Mouse (Mus musculus) layer of hippocampus, adult 2 months (tissue): ENCODE results near the gene Armc3. TPM values are rescaled to one million over a fixed set of nuclear protein-coding genes. Genes with fewer than 3 reads are reported as not detected.
A peak's percentile ranks its signal among the peaks of the same experiment; 100 is the strongest.

Source experiments
- DNase-seq, 2 experiments: peaks; one replicate each; pipeline ENCODE4 v3.0.0; 2022; ENCODE audit warnings: low spot score in 2 of 2
- H3K27ac ChIP-seq: fragments of 200-600 bp; 2 replicates; pipeline ENCODE4 v1.8.1; 2022
- H3K4me3 ChIP-seq: fragments of 200-600 bp; 2 replicates; pipeline ENCODE4 v1.8.1; 2022; ENCODE audit warnings: mild to moderate bottlenecking
- CTCF ChIP-seq: fragments of 200-600 bp; conservative IDR thresholded peaks from 2 replicates; pipeline ENCODE4 v1.8.1; 2022; ENCODE audit warnings: antibody characterized with exemption, mild to moderate bottlenecking, moderate library complexity
- long read RNA-seq, 2 experiments: library from polyadenylated mRNA; stranded (forward); transcript quantifications; one replicate each; pipeline ENCODE4 v2.0.0; 2021; ENCODE audit warnings: borderline mapping rate in 2 of 2
- total RNA-seq, 2 experiments: library from RNA; stranded (reverse); gene quantifications; 2 replicates each; pipeline ENCODE4 v1.2.3; 2021

The Armc3 gene
- total RNA-seq = under 1 TPM; 0.72 to 0.81 TPM
- long read RNA-seq, experiment 1, partial matches to known transcripts = 0 of 2 reads
- long read RNA-seq, experiment 1, other reads (novel, unspliced or antisense) = 2 of 2 reads
- long read RNA-seq, experiment 2, partial matches to known transcripts = 0 of 7 reads
- long read RNA-seq, experiment 2, other reads (novel, unspliced or antisense) = 7 of 7 reads

DNA sequence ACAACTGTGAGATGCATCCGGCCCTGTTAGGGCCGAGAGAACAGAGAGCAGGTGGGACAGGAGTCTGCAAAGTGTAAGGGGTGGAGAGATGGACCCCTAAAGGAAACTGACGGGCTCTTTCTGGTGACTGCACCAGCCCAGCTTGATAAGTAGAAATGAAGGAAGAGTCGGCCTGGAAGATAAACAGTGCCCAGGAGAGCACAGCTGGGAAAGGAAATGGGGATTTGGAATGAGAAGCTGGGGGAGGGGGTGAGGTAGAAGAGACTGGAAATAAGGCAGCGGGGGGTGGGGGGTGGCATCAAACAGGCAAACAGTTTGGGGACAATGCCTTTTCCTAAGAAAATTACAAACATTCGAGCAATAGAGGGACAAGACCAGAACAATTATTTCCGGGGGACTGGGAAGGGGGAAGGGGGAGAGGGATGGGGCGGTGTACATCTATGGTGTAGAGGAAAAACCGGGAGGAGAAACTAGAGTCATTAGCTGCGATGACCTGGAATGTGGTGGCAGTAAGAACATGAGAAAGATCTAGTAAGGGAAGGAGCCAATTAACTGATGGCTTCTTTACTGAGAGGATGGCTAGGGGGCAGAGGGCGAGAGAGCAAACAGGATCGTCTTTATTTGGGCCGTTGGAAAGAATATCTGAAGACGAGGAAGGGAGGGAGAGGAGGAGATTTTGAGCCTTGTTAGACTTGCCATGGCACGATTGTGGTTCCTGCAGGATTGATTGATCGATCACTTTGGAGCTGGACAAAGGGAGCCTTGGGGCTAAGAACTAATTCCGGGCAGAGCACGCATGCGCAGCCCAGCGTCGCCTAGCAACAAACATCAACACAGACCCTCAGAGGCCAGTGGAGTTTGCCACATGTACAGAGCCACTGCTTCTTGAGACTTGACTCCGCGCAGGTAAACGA lies at the start of gene Armc3:
TSS of gene Armc3 (plus strand) at position 851 of the 914 bp plus-strand sequence.
- H3K4me3 ChIP-seq = peak within 1 kb of the TSS; percentile 61
- H3K27ac ChIP-seq = peak within 1 kb of the TSS; percentile 72
- peak; percentile 32 to 55 for DNase-seq
- no peak for TF ChIP-seq CTCF

DNA sequence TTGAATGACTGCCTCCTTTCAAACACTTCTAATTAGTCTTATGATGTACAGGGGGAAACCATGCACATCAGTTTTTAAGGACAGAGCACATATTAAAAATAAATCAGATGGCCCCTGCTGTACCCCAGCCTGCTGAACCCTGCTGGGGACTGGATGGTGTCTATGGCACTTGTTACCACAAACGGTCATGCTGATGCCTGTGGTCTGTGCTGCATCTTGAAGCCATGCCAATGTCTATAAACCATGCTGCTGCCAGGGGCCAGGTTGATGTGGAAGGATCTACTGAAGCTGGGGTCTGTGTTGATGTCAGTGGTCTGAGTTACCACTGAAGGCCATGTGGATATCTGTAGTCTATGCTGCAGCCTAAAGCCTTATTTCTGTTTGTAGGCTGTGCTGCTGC lies 46.4 kb upstream of the Armc3 start:
- no peak overlapping the region for H3K27ac ChIP-seq
- no peak for DNase-seq
- H3K4me3 ChIP-seq = no peak overlapping the region
- no peak for TF ChIP-seq CTCF

DNA sequence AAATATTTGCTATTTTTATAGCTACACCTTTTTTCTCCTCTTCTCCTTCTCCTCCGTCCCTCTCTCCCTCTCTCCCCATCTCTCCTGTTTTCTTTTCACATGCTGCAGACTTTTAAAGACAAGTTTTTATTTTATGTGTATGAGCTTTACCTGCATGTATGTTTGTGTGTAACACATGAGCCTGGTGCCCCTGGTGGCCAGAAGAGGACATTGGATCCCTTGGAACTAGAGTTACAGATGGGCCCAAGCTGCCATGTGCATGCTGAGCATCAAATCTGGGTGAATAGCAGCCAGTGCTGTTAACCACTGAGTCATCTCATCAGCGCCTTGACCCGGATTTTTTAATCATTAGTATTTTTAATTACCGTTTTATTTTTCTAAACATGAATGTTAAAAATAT lies 42.9 kb upstream of the Armc3 start:
- DNase-seq = no peak
- H3K27ac ChIP-seq = no peak overlapping the region
- no peak overlapping the region for H3K4me3 ChIP-seq
- TF ChIP-seq CTCF = peak; percentile 69

- no peak for TF ChIP-seq CTCF
- no peak for DNase-seq
- Histone ChIP-seq H3K4me3 (no peak overlapping the region), H3K27ac (no peak overlapping the region)
Measured at GRCm38 (mm10) chr2:19159539-19159938, 39.6 kb upstream of the Armc3 start.

DNA sequence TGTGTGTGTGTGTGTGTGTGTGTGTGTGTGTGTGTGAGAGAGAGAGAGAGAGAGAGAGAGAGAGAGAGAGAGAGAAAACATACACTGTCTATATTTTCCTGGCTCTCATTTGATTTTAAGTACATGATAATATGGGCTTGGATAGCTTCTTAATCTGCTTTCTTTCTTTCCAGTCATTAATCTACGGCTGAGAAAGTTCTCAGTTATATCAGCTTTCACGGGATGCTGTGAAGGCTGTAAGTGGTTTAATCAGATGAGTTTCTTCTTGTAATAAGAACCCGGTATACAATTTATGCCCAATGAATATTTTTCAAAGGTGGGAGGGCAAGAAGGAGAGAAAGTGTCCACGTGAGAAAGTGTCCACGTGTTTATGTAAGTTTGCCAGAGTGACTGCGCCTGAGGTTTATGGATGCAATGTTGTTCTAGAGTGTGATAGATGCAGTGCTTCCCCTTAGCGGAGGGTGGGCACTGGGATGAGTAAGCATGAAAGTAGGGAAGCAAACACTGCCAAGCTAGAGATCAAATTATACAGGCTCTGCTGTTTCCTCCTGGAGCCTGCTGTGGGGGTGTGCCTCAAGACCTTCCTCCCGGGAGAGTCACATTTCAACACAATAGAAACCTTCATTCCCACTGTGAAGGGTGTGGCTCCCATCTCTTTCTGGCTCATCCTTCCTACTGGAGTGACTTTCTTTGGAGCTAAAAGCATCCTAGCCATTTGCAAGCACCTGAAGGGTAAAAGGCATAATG lies 38.6 kb upstream of the Armc3 start:
- Histone ChIP-seq H3K27ac (no peak overlapping the region), H3K4me3 (no peak overlapping the region)
- no peak for DNase-seq
- TF ChIP-seq CTCF = no peak

- H3K4me3 ChIP-seq = no peak overlapping the region
- no peak for TF ChIP-seq CTCF
Measured at GRCm38 (mm10) chr2:19164234-19164633, 34.9 kb upstream of the Armc3 start.

DNA sequence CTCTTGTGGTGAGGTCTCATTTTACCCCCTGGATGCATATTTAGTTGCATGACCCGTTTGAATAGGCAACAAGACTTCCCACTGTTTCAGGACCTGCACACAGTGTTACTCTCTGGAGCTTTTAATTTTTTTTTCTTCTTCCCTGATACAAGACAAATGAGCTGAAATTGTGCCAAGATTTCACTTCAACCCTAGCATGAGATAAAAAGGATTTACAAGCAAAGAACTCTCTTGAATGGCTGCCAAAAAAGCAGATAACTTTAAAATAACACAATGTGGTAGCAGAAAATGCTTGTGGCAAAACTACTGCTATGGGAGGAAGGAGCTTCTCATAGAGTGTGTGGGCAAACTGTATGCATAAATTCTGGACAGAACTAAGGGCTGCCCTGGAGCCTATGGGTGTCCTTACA lies 22.3 kb upstream of the Armc3 start:
- DNase-seq = no peak
- TF ChIP-seq CTCF = no peak
- no peak overlapping the region for H3K27ac ChIP-seq

More at GRCm38 (mm10) chr2:19164234-19164633, 34.9 kb upstream of the Armc3 start:
- H3K27ac ChIP-seq = no peak overlapping the region
- DNase-seq = no peak

GRCm38 (mm10) chr2:19199366-19199853 lies 308 bp downstream of the Armc3 start:
- peak overlapping the region; percentile 61 for H3K4me3 ChIP-seq
- no peak for TF ChIP-seq CTCF
- no peak overlapping the region for H3K27ac ChIP-seq
- DNase-seq = no peak

More for the DNA sequence above, 22.3 kb upstream of the Armc3 start:
- no peak overlapping the region for H3K4me3 ChIP-seq

GRCm38 (mm10) chr2:19200112-19200511 lies 1.0 kb downstream of the Armc3 start:
- H3K27ac ChIP-seq = no peak overlapping the region
- no peak for DNase-seq
- H3K4me3 ChIP-seq = no peak overlapping the region
- TF ChIP-seq CTCF = no peak

GRCm38 (mm10) chr2:19201682-19202081 lies 2.6 kb downstream of the Armc3 start:
- no peak for DNase-seq
- no peak for TF ChIP-seq CTCF

GRCm38 (mm10) chr2:19234305-19234704 lies 35.2 kb downstream of the Armc3 start:
- H3K4me3 ChIP-seq = no peak overlapping the region
- no peak for TF ChIP-seq CTCF
- no peak overlapping the region for H3K27ac ChIP-seq
- DNase-seq = no peak

More at GRCm38 (mm10) chr2:19201682-19202081, 2.6 kb downstream of the Armc3 start:
- Histone ChIP-seq H3K27ac (no peak overlapping the region), H3K4me3 (no peak overlapping the region)

GRCm38 (mm10) chr2:19235193-19235592 lies 36.1 kb downstream of the Armc3 start:
- DNase-seq = no peak
- Histone ChIP-seq H3K27ac (no peak overlapping the region), H3K4me3 (no peak overlapping the region)
- no peak for TF ChIP-seq CTCF

DNA sequence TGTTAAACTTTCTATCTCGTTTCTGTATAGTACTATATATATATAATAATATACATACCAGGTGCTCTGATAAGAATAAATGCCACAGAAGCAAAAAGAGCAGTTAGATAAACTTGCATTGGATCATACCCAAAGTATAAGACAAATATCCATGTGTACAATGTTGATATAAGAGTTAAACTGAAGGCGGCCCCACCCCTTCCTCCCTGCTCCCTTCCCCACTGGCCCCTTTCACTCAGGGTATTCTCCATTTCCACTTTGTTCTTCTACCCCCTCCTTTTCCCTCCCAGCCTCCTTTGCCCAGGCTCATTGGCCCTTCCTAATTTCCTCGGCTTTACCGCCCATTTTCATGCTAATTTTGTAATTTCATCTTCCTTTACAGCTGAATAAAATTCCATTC lies 36.5 kb downstream of the Armc3 start:
- no peak overlapping the region for H3K4me3 ChIP-seq
- no peak overlapping the region for H3K27ac ChIP-seq
- TF ChIP-seq CTCF = no peak
- no peak for DNase-seq
